Mouse (Mus musculus) v-Abl transformed pro-B cells (cell line): ENCODE results near the gene Ybx3.

ENCODE experiments used
- in situ Hi-C, 2 experiments: fragments of 400-800 bp; cut with MboI; formaldehyde crosslinking; loops; one replicate each; pipeline ENCODE4 v1.15.1; 2025; ENCODE audit not compliant: unreplicated experiment in 2 of 2

Gene Ybx3

DNA sequence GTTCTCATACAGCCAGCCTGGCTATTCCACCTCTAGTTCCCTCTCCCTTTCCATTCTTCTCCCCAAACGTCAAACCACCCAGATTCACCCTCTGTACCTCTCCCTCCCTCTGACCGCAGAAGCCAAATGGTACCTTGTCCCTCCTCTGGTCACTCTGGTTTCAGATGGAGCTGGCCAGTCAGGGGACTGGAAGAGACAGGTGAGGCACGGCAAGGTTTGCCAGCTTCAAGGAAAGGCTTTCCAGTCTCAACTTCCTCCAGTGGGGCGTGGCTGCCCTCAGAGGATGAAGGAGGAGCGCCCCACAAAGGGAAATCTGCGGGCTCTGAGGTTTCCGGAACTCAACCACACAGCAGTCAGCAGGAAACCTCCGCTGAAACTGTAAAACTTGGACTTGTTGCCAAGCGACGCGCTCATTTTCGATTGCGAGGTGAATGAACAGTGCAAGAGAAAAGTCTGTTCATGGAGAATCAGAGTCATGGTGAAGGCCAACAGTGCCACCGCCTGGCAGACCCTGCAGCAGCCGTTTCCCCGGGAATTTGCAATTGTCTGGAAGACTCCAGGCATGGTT is 34.8 kb downstream of the Ybx3 start, which contains the start of gene Styk1:
TSS of gene Styk1 (minus strand) at position 246 of the 568 bp plus-strand sequence.
- in situ Hi-C loops: loop anchor here (10.0 to 25.0 kb wide), 6 partner anchors 59 to 1966 kb away; partner anchors contain the start of genes Clec1b (in 2 of the 2), Clec12b (in 1 of the 2), Klra6 (in 1 of the 2) and Klra7 (in 1 of the 2)

DNA sequence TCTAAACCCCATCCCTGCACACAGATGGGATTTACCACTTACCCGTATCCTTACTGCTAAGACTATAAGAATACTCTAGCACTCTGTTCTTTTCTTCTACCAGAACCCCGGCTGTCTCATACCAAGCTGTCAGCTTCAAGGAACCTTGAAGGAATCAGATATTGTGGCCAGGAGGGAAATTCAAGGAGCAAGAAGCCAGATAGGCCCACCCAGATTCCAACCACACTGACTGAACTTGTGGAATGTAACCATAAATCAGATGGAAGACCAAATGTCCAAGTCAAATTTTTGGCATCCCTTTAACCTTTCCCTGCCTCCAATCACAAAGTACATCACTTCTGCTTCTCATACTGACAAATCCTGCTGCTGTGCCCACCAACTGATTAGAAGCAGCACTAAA is 41.2 kb downstream of the Ybx3 start:
- in situ Hi-C loops: no loop called here

DNA sequence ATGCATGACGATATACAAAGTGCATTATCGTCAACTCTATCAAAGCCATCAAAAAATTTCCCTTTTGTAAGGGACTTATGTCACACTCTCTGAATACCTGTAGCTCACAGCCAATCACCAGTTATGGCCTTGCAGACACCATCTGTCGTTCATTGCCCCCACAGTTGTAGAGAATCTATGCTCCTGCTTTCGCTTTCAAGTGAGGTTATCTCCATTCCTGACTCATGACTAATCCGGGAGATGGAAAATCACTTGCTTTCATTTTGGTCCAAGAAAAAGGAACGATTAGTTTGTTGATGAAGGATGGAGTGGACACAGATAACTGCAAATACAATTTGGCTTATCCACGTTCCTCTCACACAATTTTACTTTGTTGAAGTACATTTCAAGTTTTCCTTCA is 43.9 kb downstream of the Ybx3 start:
- in situ Hi-C loops: no loop called here

DNA sequence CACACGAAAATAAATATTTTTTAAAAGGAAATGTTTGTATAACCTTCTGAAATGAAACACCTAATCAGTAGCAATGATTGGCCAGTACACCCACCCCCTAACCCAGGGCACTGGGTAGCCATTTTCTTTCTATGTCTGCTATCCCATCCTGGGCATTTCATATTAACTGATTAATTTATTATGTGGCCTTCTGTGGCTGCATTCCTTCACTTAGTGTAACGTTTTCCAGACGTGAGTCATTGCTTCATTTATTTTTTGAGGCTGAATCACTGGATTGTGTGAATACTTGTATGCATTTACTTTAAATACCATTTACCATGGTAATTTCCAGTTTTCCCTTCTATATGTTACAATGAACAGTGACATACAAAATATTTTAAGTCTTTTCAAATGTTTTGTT is 48.2 kb downstream of the Ybx3 start:
- in situ Hi-C loops: no loop called here

DNA sequence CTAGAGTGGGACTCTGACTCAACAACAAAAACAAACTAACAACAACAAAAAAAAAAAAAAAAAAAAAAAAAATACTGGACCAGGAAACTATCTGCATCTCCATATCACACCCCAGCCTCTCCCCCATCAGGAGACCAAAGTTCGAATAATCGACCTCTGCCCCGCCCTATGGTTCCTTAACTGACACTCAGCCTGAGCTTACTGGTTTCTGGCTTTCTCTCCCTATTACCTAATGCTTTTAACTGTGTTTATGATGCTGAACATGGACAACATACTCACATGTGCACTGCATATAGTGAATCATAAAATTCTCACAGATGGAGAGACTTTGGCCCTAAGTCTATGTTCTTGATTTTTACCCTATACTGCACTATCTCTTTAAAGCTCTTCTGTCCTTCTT is 49.0 kb downstream of the Ybx3 start:
- in situ Hi-C loops: no loop called here

DNA sequence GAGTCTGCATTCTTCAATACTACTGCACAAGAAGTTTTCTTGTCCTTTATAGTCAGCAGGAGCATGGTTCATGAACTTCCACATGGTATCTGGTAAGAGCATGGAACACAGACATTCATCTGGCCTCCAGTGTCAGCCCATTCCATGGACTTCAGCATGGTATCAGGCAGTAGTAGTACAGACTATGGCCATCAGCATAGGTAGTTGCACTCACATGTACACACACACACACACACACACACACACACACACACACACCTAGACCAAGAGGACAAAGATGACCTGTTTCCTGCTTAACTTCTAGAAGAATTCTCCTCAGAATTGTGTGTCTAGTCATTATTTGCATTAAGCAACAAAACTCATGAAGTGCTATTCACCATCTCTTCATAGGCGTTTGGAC is 49.5 kb downstream of the Ybx3 start:
- in situ Hi-C loops: no loop called here

DNA sequence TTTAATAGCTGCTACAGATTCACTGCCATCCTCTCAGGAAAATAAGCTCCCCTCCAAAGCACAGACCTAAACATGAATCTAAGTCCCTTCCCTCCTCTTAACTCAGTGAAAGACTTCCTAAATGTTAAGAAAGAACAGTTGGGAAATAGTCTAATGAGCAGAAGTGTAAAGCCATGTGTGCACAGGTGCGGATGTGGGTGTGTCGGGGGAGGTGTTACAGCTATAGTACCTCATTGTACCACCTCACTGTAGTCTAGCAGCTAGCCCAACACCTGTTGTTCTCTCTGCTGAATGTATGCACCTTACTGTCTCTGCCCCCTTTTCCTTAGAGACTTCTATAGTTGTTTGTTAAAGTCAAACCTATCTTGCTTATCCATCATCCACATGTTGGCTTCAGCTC is 61.2 kb downstream of the Ybx3 start:
- in situ Hi-C loops: no loop called here

DNA sequence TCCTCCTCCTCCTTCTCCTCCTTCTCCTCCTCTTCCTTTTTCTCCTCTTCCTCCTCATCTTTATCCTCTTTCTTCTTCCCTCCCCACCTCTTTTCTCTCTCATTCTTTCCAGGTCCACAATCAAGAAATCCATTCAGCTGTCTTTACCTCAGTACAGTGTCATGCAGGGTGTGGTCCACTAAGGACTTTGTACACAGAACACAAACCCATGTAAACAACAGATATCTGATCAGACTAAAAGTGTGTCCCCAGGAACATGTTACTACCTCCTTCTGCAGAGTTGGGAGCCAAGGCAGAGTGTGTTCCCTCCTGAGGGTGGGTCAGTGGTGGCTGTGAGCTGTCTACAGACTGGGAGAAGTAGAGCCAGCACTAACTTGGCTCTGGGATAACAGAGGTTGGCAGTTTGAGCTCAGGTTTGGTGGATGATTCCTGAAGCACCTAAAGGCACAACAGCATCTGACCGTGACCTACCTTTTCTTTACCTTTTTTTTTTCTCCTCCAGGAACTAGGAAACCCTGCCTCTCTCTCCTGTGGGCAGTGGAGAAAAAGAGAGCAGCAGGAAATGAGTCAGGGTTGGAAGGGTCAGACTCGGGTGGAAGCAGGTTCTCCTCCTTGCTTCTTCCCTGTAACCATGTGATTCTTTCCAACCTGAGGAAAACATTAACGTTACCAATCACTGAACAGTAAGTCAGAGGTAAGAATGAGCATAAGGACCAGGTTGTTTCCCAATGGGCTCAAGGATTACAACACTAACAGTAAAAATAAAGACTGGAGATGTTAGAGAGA is 66.2 kb downstream of the Ybx3 start:
- in situ Hi-C loops: no loop called here

DNA sequence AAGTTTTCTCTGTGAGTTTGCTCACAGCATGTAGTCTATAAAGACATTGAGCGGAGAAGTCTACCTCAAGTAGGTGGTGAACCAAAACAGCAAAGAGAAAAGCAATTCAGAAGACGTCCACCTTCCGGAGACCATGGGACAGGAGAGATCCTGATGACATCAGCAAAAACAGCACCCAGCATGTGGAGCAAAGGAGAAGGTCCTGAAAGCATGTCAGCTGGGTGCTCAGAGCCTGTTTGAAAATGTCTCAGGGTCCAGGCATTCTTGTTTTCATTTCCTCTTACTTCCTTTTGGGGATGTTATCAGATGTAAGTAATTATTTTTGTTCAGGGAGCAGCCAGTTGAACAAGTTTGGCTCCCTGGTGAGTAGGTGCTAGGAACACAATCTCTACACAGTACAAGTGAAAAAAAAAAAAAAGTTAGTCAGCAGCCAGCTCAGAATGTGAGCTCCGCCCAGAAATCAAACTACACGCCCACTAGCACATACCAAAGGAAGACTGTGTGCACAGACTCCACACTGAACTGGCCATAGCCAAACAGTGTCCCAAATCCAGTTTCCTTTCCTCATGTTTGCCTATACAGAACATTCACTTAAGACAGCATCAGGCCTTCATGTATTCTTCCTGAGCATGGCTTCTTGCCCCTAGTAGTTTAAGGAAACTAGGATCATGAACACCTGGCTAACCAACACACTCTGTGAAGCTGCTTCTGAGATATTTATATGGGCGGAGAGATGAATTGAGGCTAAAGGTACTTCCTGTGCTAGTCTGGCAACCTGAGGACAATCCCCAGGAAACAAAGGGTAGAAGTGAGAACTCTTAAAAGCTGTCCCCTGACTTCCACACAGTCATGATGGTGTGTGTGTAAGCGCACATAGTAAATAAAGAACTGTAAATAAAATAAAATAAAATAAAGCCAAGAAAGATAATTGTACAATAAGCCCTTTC is 71.8 kb downstream of the Ybx3 start:
- in situ Hi-C loops: no loop called here
